Mouse (Mus musculus): ENCODE measurements around the gene Hscb.

The Hscb gene

DNA sequence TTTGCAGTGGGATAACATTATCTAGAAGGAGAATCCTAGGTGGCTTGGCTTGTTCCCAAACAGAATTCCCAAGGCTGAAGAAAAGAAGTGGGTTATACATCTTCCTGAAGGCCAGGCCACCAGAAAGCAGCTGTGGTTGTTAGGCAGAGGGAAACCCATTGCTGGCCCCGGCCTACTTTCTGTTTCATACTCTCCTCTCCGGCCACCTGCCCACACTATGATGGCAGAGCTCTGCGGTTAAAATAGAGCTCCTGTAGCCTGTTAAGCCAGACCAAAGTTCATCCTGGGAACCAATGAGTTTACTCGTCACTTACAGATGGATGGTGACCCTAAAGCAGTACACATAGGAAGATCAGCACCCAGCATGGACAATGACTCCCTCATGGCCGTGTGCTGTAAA lies 12.0 kb downstream of the Hscb start:
- 91% methylated on average over 5 of the region's 5 CpGs for WGBS

DNA sequence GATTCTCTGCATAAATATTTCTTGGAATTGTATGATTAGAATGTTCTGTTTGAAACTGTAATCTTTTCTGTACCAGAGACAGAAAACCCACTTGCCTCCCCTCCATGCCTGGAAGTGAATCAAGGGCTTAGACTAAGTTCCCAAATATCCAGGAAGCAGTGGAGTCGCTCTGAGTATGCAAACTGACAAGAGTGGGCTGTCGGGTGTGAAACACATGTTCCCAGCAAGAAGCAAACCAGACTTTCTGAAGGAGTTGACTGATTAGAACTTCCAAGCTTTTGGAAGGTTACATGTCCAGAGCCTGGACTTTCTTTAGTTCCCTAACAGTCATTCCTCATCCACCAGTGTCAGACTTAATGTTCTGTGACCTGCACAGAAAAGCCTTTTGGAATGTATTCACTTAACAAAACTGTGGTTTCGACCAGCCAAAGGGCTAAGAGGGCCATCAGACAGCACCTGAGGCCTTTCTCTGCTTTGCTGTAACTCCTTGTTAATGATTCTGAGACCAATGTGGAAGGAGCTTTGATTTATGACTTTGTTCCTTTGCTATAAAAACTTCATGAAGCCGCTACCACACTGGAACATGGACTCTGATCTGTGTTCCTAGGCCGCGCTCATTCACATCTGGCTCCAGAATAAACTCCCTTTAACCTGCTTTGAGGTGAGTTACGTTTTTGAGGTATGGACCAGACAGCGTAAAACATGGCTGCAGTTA lies 12.6 kb downstream of the Hscb start:
- WGBS, result 81% methylated on average over 8 of the region's 8 CpGs

DNA sequence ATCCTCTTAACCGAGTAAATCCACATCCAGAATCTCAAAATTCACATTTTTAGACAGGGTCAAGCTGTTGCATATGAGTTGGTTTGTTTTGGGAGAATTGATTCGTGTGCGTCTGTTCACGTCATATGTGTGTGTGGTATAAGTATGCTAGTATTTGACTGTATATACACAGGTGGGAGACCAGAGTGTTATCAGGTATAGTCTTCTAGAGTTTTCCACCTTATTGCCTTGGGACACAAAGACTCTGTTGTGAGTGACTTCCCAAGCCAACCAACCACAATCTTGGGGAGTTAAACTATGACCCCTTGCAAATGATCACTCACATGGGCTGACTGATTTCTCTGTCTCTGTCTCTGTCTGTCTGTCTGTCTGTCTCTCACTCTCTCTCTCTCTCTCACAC lies 15.2 kb downstream of the Hscb start:
- WGBS, result 92% methylated on average over 4 of the region's 4 CpGs

DNA sequence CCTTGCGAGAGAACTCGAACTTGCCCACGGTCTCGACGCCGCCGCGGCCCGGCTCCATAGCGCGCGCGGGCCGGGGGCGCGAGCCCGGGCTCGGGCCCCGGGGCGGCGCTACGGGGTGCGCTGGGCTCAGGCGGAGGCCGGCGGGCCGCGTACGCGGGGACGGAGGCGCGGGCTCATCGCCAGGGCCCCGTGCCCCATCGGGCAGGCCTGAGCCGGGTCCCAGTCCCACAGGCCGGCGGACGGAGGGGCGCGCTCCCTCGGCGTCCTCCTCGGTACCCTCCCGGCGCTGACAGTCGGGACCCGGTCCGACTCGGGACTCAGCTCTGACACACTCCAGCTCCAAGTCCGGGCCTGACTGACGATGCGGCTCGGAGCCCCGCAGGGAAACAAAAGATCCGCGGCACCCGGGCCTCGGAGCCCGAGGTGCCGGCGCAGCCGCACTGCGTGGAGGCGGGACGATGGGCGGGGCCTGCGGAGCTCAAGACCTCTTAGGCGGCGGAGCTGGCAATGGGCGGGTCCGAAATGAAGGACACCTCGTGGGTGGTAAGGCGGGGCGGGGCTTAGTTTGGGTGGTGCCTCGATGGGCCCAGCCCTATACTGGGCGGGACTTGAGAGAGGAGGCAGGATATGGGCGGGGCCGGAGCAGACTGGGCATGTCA lies 29.8 kb downstream of the Hscb start, which contains the start of gene Ulk1:
Gene Ulk1, minus strand, starts transcription at position 431 of the 659 bp plus-strand sequence.
- WGBS, result under 1% methylated on average over 80 of the region's 80 CpGs

DNA sequence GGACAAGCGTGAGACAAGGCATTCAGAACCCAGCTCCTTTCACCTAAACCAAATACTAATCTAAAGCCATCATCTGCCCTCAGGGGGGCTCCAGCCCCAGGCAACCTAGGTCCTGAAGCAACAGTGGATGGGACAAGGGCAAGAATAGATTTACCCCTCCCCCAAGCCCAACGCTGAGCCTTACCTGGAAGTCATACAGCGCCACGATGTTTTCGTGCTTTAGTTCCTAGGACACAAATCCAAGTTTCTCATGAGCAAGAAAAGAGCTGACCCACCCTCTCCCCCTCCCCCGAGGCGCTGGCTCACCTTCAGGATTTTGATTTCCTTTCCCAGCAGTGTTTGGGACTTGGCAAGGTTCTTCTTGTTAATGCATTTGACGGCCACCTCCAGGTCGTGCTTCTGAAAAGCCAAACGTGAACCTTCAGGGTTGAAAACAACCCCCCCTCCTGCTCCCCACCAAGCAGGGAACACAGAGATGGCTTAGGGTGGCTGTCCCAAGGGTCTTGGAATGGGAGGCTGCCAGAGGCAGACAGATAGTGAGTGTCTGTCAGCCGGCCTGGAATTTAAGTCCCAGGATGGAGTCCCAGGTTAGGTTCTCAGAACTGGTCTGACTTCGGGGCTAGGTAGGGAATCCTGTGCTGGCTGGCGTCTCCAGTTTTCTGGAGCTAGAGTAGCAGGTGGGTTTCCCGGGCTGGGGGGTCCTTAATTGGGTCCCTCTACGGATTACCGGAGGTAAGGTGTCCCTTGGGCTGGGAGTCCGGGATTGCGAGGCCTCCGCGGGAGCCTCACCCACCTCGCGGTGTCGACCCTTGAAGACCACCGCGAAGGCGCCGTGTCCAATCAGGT lies 30.5 kb downstream of the Hscb start:
- WGBS, result under 1% methylated on average over 27 of the region's 27 CpGs

DNA sequence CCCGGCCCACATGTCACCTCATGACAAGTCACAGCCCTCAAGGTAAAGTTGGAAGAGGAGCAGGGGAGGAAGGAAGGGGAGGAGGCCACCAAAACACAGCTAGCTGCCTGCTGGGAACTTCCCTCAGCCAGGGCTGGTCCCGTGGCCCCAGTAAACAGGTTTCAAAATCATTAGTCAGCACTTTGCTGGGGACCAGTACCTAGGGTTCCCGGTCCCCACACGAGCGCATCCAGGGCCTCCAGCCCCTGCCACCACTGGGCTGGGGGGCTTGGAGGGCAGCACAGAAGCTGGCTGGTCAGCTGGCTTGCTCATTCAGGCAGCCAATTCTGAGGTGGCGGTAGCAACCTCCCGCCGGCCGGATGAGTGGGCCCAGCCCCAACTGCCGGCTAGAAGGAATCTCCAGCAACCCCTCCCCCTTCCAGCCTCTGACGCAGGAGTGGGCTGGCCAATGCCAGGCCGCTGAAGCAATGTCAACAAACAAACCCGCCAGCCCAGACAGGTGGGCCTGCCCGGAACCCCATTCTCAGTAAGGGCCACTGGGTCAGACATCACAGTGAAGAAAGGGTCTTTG lies 31.4 kb downstream of the Hscb start:
- WGBS, result 3% methylated on average over 14 of the region's 14 CpGs

DNA sequence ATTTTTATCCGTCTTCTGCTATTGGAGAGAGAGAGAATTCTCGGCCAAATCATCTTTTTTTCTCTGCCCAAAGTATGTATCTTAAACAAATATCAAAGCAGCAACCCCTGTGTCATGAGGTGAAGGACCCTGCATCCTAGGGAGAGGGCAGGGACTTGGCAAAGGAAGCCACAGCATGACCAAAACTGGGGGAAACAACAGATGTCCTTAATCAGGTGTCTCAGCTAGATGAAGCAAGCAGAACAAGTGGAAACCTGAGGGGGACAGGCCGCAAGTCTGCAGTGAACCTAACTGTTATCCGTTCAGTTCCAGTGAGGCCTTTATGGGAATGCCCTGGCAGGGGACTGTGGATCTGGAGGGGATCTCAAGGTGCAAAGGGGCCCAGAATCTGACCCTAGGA lies 32.1 kb downstream of the Hscb start:
- 68% methylated on average over 4 of the region's 4 CpGs for WGBS

DNA sequence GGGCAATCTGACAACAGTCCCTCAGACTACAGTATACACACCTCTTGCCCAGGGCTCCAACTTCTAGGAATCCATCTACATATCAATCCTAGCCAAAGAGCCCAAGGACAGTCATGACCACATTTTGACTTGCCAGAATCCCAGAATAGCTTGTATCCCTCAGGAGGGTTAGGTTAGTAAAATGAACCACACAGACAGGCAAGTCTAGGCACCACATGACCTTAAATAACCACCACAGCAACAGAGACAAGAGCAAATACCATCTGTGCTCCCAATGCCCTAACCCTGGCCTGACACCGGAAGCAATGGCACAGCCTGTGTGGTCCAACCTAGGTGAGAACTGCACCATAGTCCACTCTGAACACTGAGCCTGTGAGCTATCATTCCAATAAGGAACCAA lies 32.9 kb downstream of the Hscb start:
- WGBS, result 88% methylated on average over 1 of the region's 1 CpGs

DNA sequence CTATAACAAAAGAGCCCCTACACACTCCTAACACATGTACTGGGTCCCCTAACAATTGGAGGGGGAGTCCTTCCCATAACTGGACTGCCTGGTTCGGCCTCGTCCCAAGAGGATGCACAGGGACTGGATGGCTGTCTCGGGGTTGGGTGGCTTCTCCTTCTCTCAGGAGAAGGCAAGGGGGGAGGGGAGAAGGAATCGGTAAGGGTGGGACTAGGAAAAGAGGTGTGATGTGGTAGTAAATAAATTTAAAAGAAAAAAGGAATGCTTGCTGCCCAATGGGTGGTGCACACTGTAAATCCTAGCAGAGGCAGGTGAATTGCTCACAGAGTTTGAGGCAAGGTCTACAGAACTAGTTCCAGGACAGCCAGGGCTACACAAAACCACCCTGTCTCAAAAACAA lies 33.4 kb downstream of the Hscb start:
- 89% methylated on average over 4 of the region's 4 CpGs for WGBS

DNA sequence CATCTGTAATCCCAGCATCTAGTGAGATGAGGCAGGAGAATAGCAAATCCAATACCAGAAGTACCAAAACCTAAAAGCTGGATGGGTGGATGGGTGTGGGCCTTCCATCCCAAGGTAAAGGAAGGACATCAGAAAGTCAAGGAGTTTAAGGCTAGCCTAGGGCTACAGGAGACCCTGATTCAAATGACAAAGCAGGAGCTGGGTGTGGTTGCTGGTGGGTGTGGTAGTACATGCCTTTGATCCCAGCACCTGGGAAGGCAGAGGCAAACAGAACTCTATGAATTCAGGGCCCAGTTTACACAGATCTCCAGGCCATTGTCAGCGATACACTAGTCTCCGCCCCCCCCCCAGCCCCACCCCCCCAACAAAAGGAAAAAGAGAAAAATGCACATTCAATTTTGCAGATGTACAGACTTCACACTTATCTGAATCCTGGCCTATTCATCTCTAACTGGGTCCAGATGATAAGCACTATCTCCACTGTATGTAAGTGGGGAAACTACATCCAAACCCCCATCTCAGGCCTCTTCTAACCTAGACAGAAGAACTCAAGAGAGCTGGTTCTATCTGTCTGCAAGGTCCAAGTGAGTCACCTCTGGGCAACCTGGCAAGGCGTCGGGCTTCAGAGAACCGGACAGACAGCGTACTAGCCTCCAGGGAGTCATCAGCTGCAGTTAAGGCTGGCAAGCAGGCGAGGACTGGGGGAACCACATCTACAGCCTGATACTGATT lies 35.4 kb downstream of the Hscb start:
- WGBS, result 90% methylated on average over 7 of the region's 7 CpGs

DNA sequence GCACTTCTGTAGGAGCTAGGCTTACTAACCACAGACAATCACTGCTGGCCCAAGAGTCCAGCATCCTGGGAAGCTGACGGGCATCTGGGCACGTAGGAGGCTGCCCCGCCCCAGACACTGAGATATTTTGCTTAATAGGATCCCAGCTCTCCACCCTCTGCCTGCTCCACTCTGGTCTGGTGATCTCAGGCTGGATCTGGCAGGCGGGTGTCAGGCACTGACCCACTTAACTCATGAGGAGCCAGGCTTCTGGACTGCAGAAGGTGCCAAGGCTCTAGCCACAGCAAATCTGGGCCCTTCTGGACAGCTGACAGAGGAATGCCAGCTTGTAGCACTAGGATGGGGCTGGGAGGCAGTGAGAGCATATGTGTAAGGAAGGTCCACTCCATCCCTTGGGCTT lies 37.4 kb downstream of the Hscb start:
- WGBS, result 45% methylated on average over 4 of the region's 4 CpGs

DNA sequence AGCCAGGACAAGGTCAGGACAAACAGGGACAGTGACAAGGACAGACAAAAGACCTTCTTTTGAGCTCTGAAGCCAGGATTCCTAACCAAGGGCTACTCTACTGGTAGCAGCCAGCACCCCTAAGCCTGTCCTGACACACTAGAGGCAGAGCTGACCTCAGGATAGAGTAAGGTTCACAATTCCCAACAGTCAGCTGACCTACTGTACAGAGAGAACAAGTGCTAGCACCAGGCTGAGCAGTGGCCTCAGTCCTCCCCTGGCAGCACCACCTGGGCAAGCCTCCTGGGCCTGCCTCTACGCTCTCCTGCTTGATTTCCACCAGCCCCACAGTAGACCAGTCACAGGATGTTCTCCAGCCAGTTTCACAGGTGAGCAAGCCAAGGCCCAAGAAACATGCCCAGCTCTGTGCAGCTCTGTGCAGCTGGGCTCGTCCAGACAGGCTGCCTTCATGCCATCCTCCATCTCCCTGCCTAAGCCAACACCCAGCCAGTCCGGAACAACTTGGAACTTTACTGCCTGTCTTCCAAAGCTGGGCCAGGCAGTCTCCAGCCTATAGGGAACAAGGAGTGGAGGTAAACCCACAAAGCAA lies 38.4 kb downstream of the Hscb start:
- WGBS, result 86% methylated on average over 3 of the region's 3 CpGs

DNA sequence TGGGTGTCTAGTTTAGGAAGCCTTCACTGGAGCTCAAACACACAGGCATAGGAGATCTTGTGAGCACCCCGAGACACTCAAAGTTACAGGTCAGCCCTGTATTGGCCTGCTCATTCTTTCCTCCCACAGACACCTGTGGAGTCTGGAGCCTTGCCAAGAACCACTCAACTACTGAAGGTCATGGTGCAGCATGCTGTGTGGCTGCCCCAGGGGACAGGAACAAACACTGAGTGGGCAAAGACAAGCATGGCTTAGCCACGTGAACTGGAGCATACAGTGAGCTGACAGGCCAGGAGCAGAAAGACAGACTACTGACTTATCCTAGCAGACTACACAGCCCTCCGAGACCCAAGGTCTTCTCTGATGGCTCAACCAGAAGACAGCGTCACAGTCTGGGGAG lies 41.9 kb downstream of the Hscb start:
- WGBS, result 64% methylated on average over 4 of the region's 4 CpGs

DNA sequence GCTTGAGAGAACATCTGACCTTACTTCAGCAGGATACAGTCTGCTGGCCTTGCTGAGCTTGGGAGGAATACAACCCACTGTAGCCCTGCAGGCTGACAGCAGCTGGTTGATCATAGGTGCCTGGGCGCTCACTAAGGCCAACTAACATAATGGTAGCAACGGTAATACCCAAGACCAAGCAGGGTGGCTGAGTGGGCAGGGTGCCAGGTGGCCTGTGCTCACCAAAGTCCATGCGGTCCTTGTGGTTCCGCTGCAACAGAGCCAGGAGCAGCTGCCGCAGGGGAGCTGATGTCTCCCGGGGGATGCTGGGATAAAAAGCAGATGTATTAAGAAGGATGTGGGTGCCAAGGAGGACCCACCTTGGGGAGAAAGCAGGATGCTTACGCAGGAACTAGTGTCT lies 45.2 kb downstream of the Hscb start:
- 86% methylated on average over 7 of the region's 7 CpGs for WGBS

DNA sequence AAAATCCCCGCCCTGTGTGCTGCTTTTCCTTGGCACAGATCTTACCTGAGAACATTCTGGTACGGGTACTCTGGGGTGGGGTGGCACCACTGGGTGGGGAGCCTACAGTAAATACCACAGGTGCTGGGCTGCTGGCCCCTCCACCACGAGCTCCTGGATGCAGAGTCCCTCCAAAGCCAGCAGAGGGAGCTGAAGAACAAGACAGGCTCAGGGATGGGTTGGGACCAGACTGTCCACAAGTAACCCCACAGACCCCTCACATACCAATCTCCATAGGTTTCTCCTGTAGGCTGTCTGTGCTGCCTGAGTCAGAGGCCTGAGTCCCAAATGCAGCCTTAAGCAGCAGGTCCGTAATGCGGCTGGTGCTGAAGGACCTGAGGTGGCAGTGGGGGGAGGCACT lies 50.9 kb downstream of the Hscb start:
- WGBS, result 58% methylated on average over 5 of the region's 5 CpGs

DNA sequence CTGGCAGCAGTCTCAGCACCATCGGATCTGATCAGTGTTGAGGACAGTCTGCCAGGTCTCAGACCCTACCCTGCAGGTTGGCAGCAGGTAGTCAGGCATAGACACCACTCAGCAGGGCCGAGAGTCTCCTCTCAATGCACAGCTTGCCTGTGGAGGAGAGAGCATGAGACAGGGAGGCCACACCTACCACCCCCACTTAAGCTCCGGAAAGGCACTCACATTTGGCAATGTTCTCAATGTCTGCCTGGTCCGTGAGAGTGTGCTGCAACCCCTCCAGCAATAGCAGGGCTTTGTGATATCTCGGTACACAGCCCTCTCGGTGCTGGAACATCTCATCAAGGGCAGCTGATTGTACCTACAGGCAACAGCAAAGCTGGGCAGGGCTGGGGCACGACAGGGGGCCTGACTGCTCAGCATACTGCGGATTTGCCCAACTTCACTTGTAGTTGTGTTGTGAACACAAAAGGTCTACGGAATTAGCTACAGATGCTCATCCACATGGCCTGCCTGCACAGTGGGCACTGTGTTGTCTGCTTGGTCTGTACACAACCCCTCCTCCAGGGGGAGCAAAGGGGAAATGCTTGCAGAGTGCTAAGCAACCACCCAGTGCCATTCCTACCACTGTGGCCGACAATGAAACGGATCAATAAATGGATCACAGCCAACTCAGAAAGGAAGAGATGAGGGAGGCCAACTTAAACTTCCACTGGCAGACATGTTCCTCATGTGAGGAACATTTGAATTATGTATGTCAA lies 53.3 kb downstream of the Hscb start:
- WGBS, result 39% methylated on average over 11 of the region's 11 CpGs

DNA sequence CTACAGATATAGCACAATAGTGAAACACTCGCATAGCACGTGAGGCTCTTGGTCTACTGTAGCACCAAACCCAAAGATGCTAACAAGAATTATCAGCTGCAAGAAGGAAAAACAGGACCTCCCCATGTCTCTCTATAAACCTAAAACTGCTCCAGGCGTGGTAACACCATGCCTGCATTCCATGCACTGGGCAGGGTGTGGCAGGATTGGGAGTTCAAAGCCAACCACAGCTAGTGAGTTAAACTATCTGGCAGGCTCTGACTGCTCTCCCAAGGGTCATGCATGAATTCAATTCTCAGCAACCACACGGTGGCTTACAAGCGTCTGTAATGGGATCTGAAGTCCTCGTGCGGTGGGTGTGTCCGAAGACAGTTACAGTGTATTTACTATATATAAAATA lies 56.4 kb downstream of the Hscb start:
- WGBS, result 78% methylated on average over 8 of the region's 8 CpGs

DNA sequence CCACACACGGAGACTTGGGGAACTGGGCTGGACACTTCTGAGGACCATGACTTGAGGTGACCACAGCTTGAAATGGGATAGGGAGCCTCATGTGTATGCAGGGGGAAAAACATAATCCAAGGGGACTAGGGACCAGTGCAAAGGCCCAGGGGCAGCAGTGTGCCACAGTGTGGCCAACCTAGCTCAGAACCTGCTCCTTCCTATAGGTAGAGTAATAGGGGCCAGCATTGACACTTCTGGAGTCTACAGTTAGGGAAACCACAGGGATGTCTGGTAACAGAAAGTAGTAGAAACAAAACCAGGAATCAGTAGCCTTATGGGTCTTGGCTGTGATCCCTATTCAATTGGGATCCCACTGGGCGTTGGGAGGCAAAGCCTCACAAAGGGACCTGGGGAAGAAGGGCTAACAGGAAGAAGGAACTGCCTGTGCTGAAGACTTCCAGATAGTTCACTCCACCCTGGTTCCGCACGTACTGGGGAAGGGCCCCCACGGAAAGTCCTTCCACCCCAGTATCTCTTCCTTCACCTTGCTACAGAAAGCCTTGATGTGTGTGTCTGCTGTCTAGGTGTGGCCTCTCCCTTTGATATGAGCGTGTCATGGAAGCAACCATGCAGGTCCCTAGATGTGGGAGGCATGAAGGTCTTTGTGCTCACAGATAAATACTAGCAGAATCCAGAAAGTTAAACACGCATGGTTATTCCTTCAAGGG lies 57.9 kb downstream of the Hscb start:
- 70% methylated on average over 7 of the region's 7 CpGs for WGBS

DNA sequence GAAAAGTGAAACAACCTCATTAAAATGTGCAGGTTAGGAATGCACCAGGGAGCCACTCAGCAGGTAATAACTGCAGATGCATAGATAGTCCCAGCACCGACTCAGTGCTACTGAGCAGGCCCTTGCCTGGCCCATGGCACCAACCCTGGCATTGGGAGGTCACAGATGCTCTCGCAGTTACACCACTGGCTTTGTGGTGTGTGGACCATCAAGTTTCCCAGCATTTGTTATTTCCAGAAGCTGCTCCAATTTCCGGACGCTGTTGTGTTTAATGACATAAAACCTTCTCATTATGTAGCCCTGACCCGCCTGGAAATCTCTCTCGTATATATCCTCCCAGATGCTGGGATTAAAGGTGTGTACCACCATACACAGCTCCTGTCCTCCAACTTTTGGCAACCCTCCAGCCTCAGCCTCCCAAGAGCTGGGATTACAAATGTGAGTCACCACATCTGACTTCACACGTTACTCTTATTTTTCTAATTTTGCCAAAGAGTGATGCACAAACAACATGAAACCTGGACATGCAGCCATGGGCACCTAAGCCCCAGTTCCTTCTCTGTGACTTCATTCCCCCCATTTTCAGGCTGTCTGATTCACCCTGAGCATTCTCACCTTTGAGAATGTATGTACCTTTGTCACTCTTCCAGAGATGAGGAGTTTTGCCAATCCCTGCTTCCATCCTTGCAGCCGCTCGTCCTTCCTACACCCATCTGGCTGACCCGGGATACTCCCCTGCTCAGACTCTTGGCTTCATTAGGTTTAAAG lies 58.6 kb downstream of the Hscb start:
- WGBS, result 41% methylated on average over 10 of the region's 10 CpGs

Data from cerebral cortex, adult 2 months (tissue).